Mouse (Mus musculus) midbrain, embryonic 13.5 days (tissue): ENCODE results near the gene Actr8. TPM values are rescaled to one million over a fixed set of nuclear protein-coding genes. Genes with fewer than 3 reads are reported as not detected.

Source experiments
- ATAC-seq: fragments of 200-750 bp; cut with Nextera tagmentation; 2 replicates; pipeline ENCODE4 v1.8.0; 2017; ENCODE audit warnings: mild to moderate bottlenecking, moderate TSS enrichment, moderate library complexity
- H3K27ac ChIP-seq: fragments of 300-500 bp; sonication (generic); 2 replicates; pipeline ENCODE4 v1.5.1; 2015; ENCODE audit warnings: inconsistent platforms, mild to moderate bottlenecking, moderate library complexity
- H3K27me3 ChIP-seq: fragments of 300-500 bp; sonication (generic); 2 replicates; pipeline ENCODE4 v1.6.1; 2015; ENCODE audit warnings: mild to moderate bottlenecking, inconsistent platforms
- H3K36me3 ChIP-seq: fragments of 300-500 bp; sonication (generic); 2 replicates; pipeline ENCODE4 v1.6.1; 2015; ENCODE audit warnings: mild to moderate bottlenecking, inconsistent platforms
- H3K4me1 ChIP-seq: fragments of 300-500 bp; sonication (generic); replicated peaks from 2 replicates; pipeline ENCODE4 v1.6.1; 2015; ENCODE audit warnings: inconsistent platforms
- H3K4me2 ChIP-seq: fragments of 300-500 bp; sonication (generic); replicated peaks from 2 replicates; pipeline ENCODE4 v1.6.1; 2015; ENCODE audit warnings: moderate library complexity, mild to moderate bottlenecking, inconsistent platforms
- H3K4me3 ChIP-seq: fragments of 300-500 bp; sonication (generic); replicated peaks from 2 replicates; pipeline ENCODE4 v1.5.1; 2015; ENCODE audit warnings: mild to moderate bottlenecking, inconsistent platforms
- H3K9ac ChIP-seq: fragments of 300-500 bp; sonication (generic); replicated peaks from 2 replicates; pipeline ENCODE4 v1.6.1; 2015; ENCODE audit warnings: mild to moderate bottlenecking, inconsistent platforms
- H3K9me3 ChIP-seq: fragments of 300-500 bp; sonication (generic); 2 replicates; pipeline ENCODE4 v1.6.1; 2016; ENCODE audit warnings: mild to moderate bottlenecking, inconsistent platforms
- WGBS: fragments of 180-500 bp; shearing (Covaris S2); methylation state at CpG from one replicate; pipeline ENCODE4 v1.1.7; 2015; 5-methylcytosine and 5-hydroxymethylcytosine counted together
- polyA plus RNA-seq: library from polyadenylated mRNA; unstranded; fragments of >200 nt; fragmentation: Nextera tagmentation; extraction: Ambion mirVana; gene quantifications from 2 replicates; pipeline ENCODE4 v1.2.1, GENCODE M21; 2015

Gene Actr8
- polyA plus RNA-seq, 1 experiment from 2014 or later: 96.5 TPM

DNA sequence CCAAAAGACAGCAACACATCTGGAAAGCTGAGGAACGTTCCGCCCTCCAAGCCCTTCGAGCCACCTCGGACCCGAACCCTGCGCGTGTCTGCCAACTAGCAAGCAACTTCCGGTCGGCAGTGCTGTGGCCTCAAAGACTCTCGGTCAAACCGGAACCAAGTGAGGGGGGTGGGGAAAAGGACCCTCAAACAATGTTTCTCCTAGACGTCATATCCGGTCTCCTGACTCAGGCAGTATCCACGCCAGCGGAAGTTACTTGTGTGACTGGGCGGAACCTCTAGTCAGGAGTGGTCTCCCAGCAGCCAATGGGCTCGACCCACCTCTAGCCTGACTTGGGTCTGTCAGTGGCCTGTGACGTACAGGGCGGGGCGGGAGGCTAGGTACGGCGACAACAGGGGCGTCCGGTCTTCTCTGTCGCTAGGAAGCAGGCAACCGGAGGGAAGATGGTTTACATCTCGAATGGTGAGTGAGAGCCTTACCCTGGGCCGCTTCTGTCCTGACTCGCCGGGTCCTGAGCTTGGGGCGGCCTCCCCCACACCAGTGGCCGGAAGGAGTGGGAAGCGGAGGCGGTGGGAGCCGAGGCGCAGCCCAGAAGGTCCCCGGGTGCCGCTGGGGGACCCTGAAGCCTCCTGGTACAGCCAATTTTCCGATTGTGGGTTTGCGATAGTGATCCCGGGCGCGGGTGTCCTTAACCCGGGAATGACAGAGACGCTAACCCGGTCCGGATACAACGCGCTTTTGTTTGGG, 9.9 kb upstream of the Actr8 start, which contains the start of gene Selenok:
Gene Selenok, plus strand, starts transcription at position 234 of the 747 bp plus-strand sequence.
- no peaks in the 10 kb centered on the region for H3K9me3 ChIP-seq
- no peaks in the 10 kb centered on the region for H3K27me3 ChIP-seq
- peak within 1 kb of the TSS; percentile 91 for H3K4me3 ChIP-seq
- H3K27ac ChIP-seq: peak within 1 kb of the TSS; percentile 89
- H3K9ac ChIP-seq: peak within 1 kb of the TSS; percentile 94
- under 1% methylated on average over 49 of the region's 49 CpGs for WGBS
- peak; percentile 100 for ATAC-seq
- peaks cover 25% of the 10 kb centered on the region for H3K4me1 ChIP-seq
- peaks cover 34% of the 10 kb centered on the region for H3K36me3 ChIP-seq
- peak within 1 kb of the TSS; percentile 71 for H3K4me2 ChIP-seq

DNA sequence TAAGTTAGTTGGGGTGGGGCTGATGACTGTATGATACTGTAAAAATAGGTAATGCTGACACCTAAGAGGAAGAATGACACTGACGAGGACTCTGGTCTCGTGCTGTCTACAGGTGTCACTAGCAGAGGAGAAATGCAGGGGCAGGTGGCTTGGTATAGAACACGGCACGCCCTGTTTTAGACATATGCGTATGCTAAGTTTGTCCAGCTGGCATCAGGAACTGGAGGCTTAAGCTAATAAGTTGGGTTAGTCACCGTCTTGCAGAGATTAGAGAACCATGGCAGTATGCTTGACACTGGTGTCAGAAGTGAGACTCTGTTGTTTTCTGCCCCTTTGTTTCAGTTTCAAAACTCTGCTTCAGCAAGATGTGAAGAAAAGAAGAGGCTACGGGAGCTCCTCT, 6.7 kb upstream of the Actr8 start:
- ATAC-seq: no peak
- H3K9me3 ChIP-seq: no peaks in the 10 kb centered on the region
- no peak overlapping the region for H3K9ac ChIP-seq
- no peak overlapping the region for H3K4me3 ChIP-seq
- H3K36me3 ChIP-seq: peaks cover 61% of the 10 kb centered on the region
- 94% methylated on average over 7 of the region's 7 CpGs for WGBS
- peaks cover 25% of the 10 kb centered on the region for H3K4me1 ChIP-seq
- no peak overlapping the region for H3K27ac ChIP-seq
- H3K4me2 ChIP-seq: no peak overlapping the region
- H3K27me3 ChIP-seq: no peaks in the 10 kb centered on the region

DNA sequence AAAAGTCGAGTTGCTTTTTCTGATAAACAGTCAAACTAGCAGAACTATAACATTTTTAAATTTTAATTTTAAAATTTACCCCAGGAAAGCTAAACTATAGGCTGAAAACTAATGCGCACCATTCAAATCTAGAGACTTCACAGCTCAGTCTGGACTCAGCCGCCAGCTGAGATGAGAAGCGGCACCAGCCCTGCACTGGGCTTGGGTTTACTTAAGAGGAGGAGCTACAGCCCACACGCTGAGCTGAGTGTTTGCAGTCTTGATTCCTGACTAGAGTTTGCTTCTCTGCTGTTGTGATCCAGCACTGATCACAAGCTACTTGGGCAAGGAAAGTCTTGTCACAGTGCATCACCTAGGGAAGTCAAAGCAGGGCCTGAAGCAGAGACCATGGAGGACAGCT, 6.1 kb upstream of the Actr8 start:
- peaks cover 25% of the 10 kb centered on the region for H3K4me1 ChIP-seq
- H3K27ac ChIP-seq: no peak overlapping the region
- H3K36me3 ChIP-seq: peaks cover 64% of the 10 kb centered on the region
- no peak overlapping the region for H3K4me2 ChIP-seq
- no peaks in the 10 kb centered on the region for H3K9me3 ChIP-seq
- no peaks in the 10 kb centered on the region for H3K27me3 ChIP-seq
- WGBS: 89% methylated on average over 5 of the region's 5 CpGs
- H3K9ac ChIP-seq: no peak overlapping the region
- ATAC-seq: no peak
- no peak overlapping the region for H3K4me3 ChIP-seq

DNA sequence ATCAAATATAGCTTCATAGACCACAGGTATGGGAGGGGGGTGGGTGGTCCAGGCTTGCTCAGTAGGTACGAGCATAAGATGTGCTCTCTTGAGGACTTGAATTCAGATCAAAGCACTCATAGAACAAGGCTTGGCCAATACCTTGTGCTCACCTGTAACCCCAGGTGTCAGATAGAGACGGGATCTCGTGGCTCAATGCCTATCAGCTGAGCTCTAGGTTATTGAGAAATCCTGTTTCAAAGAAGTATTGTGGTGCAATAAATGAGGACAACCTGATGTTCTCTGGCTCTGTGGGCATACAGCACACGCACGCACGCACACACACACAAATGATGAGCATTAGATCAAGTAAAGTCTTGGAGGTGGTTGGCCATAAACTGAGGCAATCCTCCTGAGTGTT, 1.2 kb upstream of the Actr8 start:
- Histone ChIP-seq H3K27ac (no peak overlapping the region), H3K4me2 (no peak overlapping the region), H3K4me3 (no peak overlapping the region), H3K27me3 (no peaks in the 10 kb centered on the region), H3K36me3 (peaks cover 62% of the 10 kb centered on the region), H3K4me1 (peaks cover 11% of the 10 kb centered on the region), H3K9ac (no peak overlapping the region), H3K9me3 (no peaks in the 10 kb centered on the region)
- ATAC-seq: no peak
- 97% methylated on average over 6 of the region's 6 CpGs for WGBS

DNA sequence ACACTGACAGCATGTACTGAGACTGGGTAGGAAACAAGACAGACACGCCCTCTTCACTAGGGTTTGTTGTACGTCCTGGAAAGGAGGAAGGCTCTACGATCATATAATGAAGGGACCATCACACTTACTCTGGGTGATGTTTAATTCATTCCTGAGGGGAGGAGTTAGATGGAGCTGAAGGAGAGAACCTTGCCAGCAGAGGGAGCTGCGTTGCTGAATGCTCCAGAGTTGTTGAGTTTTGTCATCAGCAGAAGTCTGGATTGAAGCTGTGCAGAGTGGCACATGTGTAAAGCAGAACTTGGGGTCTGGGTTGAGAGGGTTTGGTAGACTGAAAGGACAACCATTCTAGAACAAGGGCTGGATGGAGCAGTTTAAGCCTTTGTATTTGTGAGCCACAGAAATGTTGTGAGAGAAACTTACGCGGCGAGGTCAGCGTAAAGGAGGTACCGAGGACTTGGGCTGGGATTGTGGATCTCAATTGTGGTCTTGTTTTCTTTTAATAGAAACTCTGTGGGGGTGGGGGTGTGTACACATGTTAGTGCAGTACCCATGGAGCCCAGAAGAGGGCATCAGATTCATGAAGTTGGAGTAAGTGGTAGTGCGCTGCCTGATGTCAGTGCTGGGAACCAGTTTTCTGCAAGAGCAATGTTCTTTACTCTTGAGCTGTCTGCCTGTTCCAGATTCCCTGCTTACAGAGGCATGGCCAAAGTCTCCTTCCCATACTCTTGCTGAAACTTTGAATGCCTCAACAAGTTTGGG, 2.5 kb downstream of the Actr8 start:
- Histone ChIP-seq H3K9me3 (no peaks in the 10 kb centered on the region), H3K27me3 (no peaks in the 10 kb centered on the region), H3K9ac (no peak overlapping the region), H3K4me2 (no peak overlapping the region), H3K4me1 (peaks cover 11% of the 10 kb centered on the region), H3K4me3 (no peak overlapping the region), H3K36me3 (peaks cover 67% of the 10 kb centered on the region), H3K27ac (no peak overlapping the region)
- no peak for ATAC-seq
- 96% methylated on average over 10 of the region's 10 CpGs for WGBS

DNA sequence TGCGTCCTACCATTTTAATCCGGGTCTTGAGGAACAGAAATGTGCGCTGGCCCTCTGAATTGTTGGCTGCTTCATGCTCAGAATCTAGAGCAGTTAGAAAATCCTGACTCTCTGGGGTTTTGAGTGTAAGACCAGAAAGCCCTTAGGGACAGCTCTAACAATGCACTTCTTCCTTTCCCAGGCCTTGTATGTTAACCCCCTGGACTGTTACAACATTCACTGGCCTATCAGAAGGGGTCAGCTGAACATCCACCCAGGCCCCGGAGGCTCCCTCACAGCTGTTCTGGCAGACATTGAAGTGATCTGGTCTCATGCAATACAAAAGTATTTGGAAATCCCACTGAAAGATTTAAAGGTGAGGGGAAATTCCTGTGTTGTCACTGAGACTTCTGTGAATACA, 8.0 kb downstream of the Actr8 start:
- no peak overlapping the region for H3K27ac ChIP-seq
- no peaks in the 10 kb centered on the region for H3K9me3 ChIP-seq
- no peak for ATAC-seq
- no peaks in the 10 kb centered on the region for H3K4me1 ChIP-seq
- H3K36me3 ChIP-seq: peaks cover 100% of the 10 kb centered on the region
- no peak overlapping the region for H3K4me3 ChIP-seq
- H3K9ac ChIP-seq: no peak overlapping the region
- WGBS: 94% methylated on average over 4 of the region's 4 CpGs
- no peak overlapping the region for H3K4me2 ChIP-seq
- H3K27me3 ChIP-seq: no peaks in the 10 kb centered on the region

DNA sequence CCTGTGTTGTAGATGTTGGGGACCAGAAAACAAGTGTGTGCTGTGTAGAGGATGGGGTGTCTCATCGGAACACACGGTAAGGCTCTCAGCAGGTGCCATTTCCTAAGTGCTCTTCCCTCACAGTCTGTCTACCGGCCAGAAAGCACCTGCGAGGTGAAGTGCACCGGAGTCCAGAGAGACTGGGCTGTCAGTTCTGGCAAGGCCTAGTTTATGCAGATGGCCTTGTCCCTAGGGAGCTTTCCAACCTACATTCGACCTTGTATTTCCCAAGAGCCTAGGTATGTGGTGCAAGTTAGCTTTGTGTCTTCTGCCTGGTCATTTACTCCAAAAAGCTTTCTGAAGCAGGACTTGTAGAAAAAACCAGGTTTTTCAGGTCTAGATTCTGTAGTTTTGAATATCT, 9.1 kb downstream of the Actr8 start:
- Histone ChIP-seq H3K4me3 (no peak overlapping the region), H3K4me1 (no peaks in the 10 kb centered on the region), H3K9ac (no peak overlapping the region), H3K9me3 (no peaks in the 10 kb centered on the region), H3K27ac (no peak overlapping the region), H3K27me3 (no peaks in the 10 kb centered on the region), H3K36me3 (peaks cover 100% of the 10 kb centered on the region), H3K4me2 (no peak overlapping the region)
- no peak for ATAC-seq
- WGBS: 93% methylated on average over 6 of the region's 6 CpGs

DNA sequence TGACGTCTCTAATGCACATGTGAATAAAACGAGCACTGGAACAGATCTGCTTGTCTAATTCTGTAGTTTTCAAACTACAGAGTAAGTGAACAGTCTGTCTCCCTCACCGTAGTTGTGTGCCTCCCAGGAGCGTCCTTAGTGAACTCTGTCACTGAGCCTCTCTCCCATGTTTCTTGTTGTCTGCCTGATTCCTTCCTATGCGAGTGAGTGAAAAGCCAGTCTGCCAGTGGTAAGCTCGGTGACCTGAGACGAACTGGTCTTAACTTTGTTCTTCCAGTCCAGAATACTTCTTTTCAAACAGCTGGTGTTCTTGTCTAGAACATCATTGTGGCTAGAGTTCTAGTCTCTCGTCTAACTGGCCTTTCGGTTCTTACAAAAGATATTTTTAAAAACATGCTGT, 9.6 kb downstream of the Actr8 start:
- Histone ChIP-seq H3K27me3 (no peaks in the 10 kb centered on the region), H3K4me2 (no peak overlapping the region), H3K36me3 (peaks cover 100% of the 10 kb centered on the region), H3K9me3 (no peaks in the 10 kb centered on the region), H3K4me3 (no peak overlapping the region), H3K27ac (no peak overlapping the region), H3K4me1 (no peaks in the 10 kb centered on the region), H3K9ac (no peak overlapping the region)
- no peak for ATAC-seq
- 94% methylated on average over 9 of the region's 9 CpGs for WGBS

DNA sequence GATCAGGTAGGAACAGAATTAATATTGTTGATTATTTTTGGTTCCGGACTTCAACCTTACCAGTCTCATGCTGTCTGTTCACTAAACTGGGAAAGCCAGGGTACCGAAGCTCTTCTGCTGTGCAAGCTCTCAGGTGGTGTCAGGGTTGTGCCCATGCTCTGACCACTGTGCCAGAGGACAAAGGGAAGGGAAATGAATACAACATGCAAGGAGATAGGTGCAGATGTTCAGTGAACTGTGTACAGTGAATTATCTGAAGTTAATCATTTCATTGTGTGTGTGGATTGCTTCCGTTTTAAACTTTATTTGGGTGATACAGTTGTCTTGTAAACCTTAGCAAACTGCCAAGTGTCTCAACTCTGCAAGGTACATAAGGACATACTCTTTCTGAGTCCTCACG, 10.2 kb downstream of the Actr8 start:
- 90% methylated on average over 4 of the region's 4 CpGs for WGBS
- Histone ChIP-seq H3K36me3 (peaks cover 100% of the 10 kb centered on the region), H3K9ac (no peak overlapping the region), H3K9me3 (no peaks in the 10 kb centered on the region), H3K27me3 (no peaks in the 10 kb centered on the region), H3K4me3 (no peak overlapping the region), H3K4me2 (no peak overlapping the region), H3K27ac (no peak overlapping the region), H3K4me1 (no peaks in the 10 kb centered on the region)
- ATAC-seq: no peak

DNA sequence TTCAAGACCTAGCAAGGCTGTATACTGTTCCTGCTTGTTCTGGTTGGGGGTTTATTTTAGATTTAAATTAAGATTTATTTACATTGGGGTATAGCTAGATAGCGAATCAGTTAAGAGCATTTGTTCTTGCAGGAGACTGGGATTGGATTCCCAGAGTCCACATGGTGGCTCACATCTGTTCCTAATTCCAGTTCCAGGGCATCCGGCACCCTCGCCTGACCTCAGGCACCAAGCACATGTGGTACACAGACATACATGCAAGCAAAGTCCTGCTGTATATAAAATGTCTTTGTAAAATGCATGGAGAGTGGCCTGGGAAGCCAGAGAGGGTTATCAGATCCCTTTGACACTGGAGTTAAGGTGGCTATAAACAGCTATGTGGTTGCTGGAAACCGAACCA, 16.8 kb downstream of the Actr8 start:
- no peak overlapping the region for H3K4me3 ChIP-seq
- H3K4me2 ChIP-seq: no peak overlapping the region
- H3K27me3 ChIP-seq: no peaks in the 10 kb centered on the region
- no peaks in the 10 kb centered on the region for H3K9me3 ChIP-seq
- no peak overlapping the region for H3K27ac ChIP-seq
- H3K4me1 ChIP-seq: no peaks in the 10 kb centered on the region
- no peak overlapping the region for H3K9ac ChIP-seq
- peaks cover 77% of the 10 kb centered on the region for H3K36me3 ChIP-seq
- 93% methylated on average over 4 of the region's 4 CpGs for WGBS
- ATAC-seq: no peak

DNA sequence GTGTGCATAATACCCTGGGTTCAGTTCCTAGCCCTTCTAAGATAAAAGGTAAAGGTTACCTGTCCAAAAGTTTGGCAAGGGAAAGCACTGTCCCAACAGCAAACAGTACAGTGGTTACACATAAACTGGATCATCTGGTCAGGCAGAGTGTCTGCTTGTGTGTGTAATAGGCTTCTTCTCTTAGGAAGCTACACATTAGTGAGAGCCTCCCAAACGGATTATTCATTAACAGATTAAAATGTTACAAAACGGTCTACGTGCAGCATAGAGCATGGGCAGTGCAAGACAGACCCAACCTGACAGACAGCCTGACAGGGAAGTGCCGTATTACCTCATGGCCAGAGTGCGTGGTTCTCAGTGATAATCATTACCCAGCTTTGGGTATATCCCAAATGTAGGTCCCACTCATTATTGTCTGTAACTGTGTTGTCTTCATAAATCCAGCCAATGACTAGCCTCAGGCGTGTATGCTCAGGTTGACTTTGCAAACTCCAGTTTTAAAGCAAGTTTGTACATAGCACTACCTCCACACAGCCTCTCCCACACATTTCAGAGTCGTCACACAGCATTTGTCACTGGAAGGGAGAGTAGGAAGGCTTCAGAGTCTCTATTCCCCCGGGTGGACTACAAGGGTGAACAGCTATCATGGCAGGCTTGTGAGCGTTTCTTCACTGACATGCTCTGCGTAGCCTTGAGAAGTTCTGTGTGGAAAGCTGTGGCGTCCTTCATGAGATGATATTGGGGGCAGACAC, 18.0 kb downstream of the Actr8 start:
- H3K4me3 ChIP-seq: no peak overlapping the region
- no peak overlapping the region for H3K27ac ChIP-seq
- H3K4me1 ChIP-seq: no peaks in the 10 kb centered on the region
- 92% methylated on average over 11 of the region's 11 CpGs for WGBS
- H3K27me3 ChIP-seq: no peaks in the 10 kb centered on the region
- no peak for ATAC-seq
- no peak overlapping the region for H3K9ac ChIP-seq
- H3K4me2 ChIP-seq: no peak overlapping the region
- H3K36me3 ChIP-seq: peaks cover 65% of the 10 kb centered on the region
- H3K9me3 ChIP-seq: no peaks in the 10 kb centered on the region

DNA sequence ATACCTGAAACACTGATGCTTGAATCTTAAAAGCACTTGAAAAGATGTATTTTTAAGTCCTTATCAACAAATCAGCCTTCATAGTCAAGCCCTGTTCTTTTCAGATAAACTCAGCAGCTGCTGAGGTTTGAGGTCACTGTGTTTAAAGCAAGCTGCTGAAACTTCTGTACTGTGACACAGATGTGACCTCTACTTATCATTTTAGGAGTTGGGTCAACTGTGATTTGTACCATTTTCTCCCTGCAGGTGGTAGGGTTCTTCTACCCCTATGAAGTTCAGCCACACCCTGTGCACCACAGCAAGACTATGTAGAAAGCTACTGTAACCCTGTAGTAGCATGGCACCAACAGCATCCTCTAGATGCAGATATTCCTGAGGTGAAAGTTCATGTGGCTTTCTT, 19.2 kb downstream of the Actr8 start:
- ATAC-seq: no peak
- no peaks in the 10 kb centered on the region for H3K27me3 ChIP-seq
- no peak overlapping the region for H3K27ac ChIP-seq
- H3K4me2 ChIP-seq: no peak overlapping the region
- H3K9me3 ChIP-seq: no peaks in the 10 kb centered on the region
- no peak overlapping the region for H3K9ac ChIP-seq
- H3K4me1 ChIP-seq: no peaks in the 10 kb centered on the region
- no peak overlapping the region for H3K4me3 ChIP-seq
- peaks cover 53% of the 10 kb centered on the region for H3K36me3 ChIP-seq
